Mouse (Mus musculus): ENCODE measurements at regions not wholly inside any gene's neighbourhood (a gene's known extent, or its start where the extent isn't known, plus 50 kb on each side); places are given as distances from the start of the nearest gene placed in this dataset.

- no peak for TF ChIP-seq CTCF (IDR thresholded peaks at IDR 0.05; ENCODE audit: borderline replicate concordance, insufficient read depth, low read length)
- TF ChIP-seq POLR2A (IDR thresholded peaks at IDR 0.05; ENCODE audit: low read depth, low read length): no peak
Measured at GRCm38 (mm10) chr7:88199043-88199442, 78.8 kb upstream of the Ctsc start.

All from embryonic fibroblast, embryonic 13.5 days (primary cell).